Mouse (Mus musculus): Measurements from ENCODE around the gene Naa15. TPM values are rescaled to one million over a fixed set of nuclear protein-coding genes. Genes with fewer than 3 reads are reported as not detected.
"Not testable (repeated sequence)": the region's sequence is repeated elsewhere in the genome, so short reads cannot be mapped to it uniquely, and the experiment has no call there.

Gene Naa15
- total RNA-seq, 2 experiments from 2014 or later: 41.6 to 48.3 TPM

- no peak for DNase-seq (ENCODE audit: extremely low spot score in 1 of 2, low spot score in 1 of 2)
Observed at GRCm38 (mm10) chr3:51421921-51422320, 7.0 kb downstream of the Naa15 start.

DNA sequence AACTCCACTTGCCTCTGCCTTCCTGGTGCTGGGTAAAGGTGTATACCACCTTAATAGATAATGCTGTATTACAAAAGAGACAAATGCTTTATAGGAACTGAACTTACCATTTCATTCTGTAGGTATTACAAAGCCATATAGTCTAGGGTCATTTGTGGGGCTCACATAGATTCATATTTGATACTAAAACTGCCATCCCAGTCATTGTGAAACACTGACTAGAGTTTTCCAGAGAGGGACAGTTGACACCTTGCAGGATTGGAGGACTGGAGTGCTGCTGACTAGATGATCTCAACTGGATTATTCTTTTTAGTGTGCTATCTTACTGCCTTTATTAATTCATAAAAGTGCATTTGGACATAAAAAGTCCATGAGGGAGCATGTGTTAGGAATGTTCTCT lies 10.4 kb downstream of the Naa15 start:
- DNase-seq (ENCODE audit: extremely low spot score in 1 of 2, low spot score in 1 of 2): no peak

DNA sequence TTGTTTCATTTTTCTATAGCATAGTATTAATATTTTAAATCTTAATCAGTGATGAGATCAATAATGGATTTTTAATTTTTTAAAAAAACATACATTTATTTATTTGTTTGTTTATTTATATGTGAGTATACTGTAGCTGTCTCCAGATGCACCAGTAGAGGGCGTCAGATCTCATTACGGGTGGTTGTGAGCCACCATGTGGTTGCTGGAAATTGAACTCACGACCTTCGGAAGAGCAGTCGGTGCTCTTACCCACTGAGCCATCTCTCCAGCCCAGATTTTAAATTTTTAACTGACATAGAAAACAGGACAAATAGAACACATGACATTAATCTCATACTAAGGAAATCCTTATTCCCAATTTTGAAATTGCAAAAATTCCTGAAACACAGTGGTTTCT lies 19.4 kb downstream of the Naa15 start:
- not testable (repeated sequence) for DNase-seq (ENCODE audit: extremely low spot score in 1 of 2, low spot score in 1 of 2)

DNA sequence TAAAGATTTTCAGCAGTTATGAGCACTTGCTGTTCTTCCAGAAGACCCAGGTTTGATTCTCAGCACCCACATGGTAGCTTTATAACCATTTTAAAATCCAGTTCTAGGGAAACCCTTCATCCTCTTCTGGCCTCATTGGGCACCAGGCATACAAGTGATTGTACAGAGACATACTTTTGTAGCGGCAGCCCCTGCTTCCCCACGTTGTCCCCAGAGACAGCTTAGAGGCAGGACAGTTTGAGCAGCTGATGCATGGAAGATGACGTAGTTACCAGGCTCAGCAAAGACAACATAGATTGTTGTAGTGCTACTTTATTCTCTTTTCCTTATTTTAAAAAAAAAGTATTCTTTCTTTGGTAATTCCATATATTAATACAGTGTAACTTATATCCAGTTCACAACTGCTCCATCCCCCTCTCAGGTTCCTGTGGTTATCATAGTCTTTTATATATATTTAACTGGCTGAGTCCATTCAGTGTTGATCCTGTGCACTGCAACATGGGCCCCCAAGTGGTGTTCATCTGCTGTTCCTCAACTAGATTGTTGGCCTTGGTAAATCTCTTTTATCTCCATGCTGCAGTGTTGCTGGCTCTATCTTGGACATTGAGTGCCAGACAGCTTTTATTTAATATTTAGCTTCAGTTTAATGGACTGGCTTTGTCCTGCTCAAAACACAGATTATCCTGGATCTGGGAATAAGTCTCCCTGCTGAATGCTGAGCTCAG lies 20.1 kb downstream of the Naa15 start:
- no peak for DNase-seq (ENCODE audit: extremely low spot score in 1 of 2, low spot score in 1 of 2)

DNA sequence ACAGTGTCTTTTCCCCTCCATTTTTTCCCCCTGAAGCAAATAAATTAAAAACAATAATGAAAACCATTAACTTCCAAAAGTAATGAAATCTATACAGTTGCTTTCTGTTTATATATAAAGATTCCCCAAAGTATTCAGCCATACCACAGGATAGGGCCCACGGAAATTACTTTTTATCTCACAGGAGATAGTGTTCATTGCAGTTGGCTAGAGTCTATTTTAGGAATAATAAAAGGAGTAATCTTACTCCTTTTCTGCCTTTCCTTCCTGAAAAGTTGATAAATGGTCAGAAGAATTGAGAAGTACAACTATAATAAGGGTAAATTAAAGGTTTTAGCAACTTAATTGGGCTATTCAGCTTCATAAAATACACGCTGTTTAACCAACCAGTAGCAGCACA lies 53.6 kb downstream of the Naa15 start:
- no peak for DNase-seq (ENCODE audit: extremely low spot score in 1 of 2, low spot score in 1 of 2)

- DNase-seq (ENCODE audit: extremely low spot score in 1 of 2, low spot score in 1 of 2): no peak
Observed at GRCm38 (mm10) chr3:51475706-51476105, 60.8 kb downstream of the Naa15 start.

- no peak for DNase-seq (ENCODE audit: extremely low spot score in 1 of 2, low spot score in 1 of 2)
Observed at GRCm38 (mm10) chr3:51479893-51480292, 64.9 kb downstream of the Naa15 start.

DNA sequence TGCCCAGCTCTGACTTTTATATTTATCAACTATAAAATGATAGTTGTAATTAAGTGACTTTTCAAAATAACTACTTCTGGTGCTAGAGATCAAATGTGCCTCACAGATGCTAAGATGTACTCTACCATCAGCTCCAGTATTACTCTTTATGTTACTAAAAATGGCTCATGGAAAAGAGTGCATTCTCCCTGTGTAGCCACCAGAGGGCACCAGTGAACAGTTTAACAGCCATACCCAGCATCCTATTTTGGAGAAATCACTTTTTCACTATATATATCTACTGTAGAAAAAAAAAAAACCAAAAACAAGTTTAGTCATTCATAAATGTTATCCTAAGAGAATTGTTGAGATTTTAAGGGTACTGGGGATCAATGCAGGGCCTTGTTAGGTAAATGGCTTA lies 66.1 kb downstream of the Naa15 start:
- DNase-seq (ENCODE audit: extremely low spot score in 1 of 2, low spot score in 1 of 2): peak in 1 of 2 experiments; percentile 71

- DNase-seq (ENCODE audit: extremely low spot score in 1 of 2, low spot score in 1 of 2): no peak
Observed at GRCm38 (mm10) chr3:51481881-51482280, 66.9 kb downstream of the Naa15 start.

DNA sequence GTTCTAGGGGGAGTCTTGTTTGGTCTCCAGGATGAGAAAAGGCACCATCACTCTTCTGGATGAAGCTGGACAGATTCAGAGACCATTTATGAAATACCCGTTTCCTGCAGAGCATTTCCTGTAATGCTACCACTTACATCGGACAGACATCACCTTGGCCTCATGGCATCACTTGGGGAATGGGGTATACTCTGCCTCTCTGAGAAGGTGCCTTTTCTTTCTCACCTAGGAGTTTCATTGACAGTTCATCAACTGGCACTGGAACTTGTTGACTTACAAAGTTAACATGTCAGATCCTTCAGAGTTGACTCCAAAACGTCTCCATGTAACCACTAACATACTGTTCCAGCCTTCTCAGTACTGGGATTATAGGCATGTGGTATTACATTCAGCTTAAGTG lies 67.8 kb downstream of the Naa15 start:
- no peak for DNase-seq (ENCODE audit: extremely low spot score in 1 of 2, low spot score in 1 of 2)

DNA sequence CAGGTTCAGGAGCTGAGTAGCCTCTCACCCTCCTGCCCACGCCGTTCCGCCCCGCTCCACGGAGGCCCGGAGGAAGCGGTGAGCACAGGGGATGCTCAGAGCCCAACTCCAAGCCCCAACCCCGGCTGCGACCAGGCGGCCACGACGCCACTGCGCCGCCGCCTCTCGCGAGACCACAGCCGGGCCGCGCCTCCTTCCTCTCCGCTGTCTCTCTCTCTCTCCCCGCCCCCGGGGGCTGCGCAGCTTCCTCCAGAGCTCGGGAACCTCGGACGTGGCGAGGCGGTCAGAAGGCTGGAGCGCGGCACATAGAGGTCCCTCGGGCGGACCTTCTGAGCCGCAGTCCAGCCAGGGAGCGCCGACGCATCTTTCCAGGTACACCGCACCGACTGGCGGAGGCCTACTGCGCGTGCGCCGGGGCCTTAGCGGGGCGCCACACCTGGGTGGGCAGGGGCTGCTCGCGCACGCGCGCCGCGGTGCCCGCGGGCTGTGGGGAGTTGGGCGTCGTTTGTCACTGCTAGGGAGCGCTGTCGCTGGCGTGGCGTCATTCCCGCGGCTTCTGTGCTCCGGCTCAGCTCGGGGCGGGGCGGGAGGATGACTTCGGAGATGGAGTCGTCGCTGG lies 68.9 kb downstream of the Naa15 start, which contains the start of gene Rab33b:
Rab33b (plus strand) TSS at position 180 of the 619 bp plus-strand sequence.
- DNase-seq (ENCODE audit: extremely low spot score in 1 of 2, low spot score in 1 of 2): peak; percentile 90 to 99

DNA sequence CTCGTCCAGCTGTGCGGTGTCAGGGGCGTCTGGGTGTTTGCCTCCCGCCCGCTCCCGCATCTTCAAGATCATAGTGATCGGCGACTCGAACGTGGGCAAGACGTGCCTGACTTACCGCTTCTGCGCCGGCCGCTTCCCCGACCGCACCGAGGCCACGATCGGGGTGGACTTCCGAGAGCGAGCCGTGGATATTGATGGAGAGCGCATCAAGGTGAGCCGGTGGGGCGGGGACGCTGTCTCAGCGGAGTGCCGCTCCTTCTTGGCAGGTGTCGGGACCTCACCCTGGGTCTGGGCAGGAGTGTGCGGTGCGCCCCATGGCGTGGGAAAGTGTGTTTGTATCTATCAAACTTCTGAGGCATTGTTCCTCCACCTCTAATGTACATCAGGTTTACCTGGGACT lies 69.4 kb downstream of the Naa15 start:
- no peak for DNase-seq (ENCODE audit: extremely low spot score in 1 of 2, low spot score in 1 of 2)

GRCm38 (mm10) chr3:51485347-51485746 lies 70.4 kb downstream of the Naa15 start:
- DNase-seq (ENCODE audit: extremely low spot score in 1 of 2, low spot score in 1 of 2): no peak

DNA sequence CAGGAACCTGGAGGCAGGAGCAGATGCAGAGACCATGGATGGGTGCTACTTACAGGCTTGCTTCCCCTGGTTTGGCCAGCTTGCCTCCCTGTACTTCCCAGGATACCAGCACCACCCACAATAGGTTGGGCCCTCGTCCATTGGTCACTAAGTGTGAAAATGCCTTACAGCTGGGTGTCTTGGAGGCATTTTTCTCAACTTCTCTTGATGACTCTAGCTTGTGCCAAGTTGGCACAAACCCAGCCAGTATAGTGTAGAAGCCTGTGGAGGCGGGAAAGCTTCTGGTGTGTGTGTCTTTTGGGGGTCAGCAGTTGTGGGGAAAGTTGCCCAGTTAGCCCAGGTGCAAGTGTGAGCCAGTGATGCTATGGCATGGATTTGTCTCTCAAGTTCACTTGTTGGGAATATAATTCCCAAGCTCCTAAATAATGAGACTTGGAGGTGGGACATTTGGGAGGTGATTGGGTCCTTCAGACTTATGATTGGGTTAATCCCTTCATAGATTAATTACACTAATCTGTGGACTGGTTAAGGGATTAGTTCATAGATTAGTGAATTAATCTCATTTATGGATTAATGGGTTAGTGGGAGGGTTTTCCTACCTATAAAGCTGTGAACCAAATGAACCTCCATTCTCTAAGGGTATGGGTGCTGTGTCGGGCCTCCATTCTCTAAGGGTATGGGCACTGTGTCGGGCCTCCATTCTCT lies 71.7 kb downstream of the Naa15 start:
- no peak for DNase-seq (ENCODE audit: extremely low spot score in 1 of 2, low spot score in 1 of 2)

DNA sequence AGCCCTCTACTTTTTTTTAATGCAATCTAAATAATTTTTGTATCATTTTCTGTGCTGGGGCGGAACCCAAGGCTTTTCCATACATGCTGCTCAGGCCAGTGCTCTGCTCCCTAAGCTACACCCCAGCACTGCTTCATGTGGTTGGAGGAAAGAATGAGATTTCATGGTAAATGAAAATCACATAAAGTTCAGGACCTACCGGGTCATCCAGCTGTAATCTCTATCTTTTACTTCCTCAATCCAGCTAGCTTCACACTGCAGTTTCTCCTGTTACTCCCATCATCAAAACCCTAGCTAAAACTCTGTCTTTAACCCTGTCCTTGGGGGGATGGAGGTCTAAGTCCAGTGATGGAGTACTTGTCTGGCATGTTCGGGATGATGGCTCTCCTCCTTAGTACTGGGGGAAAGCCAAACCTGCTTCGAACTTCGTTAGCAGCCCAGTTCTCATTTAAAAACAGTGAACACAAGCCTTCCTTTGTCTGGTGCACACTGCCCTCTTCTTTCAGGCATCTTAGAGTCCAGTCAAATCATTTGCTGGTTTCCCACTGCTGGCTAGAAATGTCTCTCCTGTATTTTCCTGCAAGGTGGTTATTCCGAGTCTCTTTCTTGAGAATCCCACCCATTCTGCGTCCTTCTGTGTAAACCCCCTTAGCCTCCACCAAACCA lies 75.3 kb downstream of the Naa15 start:
- no peak for DNase-seq (ENCODE audit: extremely low spot score in 1 of 2, low spot score in 1 of 2)

- no peak for DNase-seq (ENCODE audit: extremely low spot score in 1 of 2, low spot score in 1 of 2)
Observed at GRCm38 (mm10) chr3:51493272-51493838, 78.4 kb downstream of the Naa15 start.

DNA sequence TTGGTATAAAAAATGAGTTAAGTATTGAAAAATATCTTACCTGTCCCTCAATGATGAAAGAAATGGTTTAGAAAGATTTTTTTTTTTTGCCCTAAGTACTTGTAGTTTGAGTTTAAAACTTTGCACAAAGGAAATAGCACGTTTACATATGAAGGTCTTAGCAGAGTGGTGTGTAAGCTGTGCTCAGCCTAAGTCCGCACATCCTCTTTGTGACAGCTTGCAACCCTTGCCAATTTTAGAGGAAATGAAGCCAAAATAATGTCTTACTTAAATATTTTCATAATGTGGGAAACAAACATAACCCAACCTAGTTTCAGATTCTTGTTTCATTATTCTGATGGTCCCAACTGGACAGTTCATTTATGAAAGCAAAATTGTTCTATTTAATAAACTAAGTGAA lies 79.5 kb downstream of the Naa15 start:
- no peak for DNase-seq (ENCODE audit: extremely low spot score in 1 of 2, low spot score in 1 of 2)

- no peak for DNase-seq (ENCODE audit: extremely low spot score in 1 of 2, low spot score in 1 of 2)
Observed at GRCm38 (mm10) chr3:51495646-51496045, 80.7 kb downstream of the Naa15 start.

GRCm38 (mm10) chr3:51497978-51498377 lies 83.0 kb downstream of the Naa15 start:
- DNase-seq (ENCODE audit: extremely low spot score in 1 of 2, low spot score in 1 of 2): no peak

- DNase-seq (ENCODE audit: extremely low spot score in 1 of 2, low spot score in 1 of 2): no peak
Observed at GRCm38 (mm10) chr3:51498659-51499058, 83.7 kb downstream of the Naa15 start.

DNA sequence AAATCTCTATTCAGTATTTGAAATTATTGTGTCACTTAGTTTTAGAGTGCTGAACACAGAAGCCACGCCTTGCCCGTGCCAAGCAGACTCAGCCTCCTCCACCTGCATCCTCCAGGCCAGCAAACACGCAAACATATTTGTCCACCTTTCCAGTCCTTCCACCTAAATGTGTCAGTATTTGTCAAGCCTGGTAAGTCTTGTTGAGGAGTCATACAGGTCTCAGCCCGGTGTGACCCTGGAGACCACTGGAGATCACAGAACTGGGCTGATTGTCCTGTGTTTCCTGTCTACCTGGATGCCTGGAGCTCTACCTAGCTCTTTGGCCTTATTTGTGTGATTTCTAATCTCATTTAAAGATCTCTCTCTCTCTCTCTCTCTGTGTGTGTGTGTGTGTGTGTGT lies 84.9 kb downstream of the Naa15 start:
- DNase-seq (ENCODE audit: extremely low spot score in 1 of 2, low spot score in 1 of 2): no peak

Measured in layer of hippocampus, postnatal 25 days (tissue).